Mouse (Mus musculus): Measurements from ENCODE around the gene Hmcn1. TPM values are rescaled to one million over a fixed set of nuclear protein-coding genes. Genes with fewer than 3 reads are reported as not detected.

Gene Hmcn1
- total RNA-seq, 2 experiments from 2014 or later, result 39.5 to 43.6 TPM

- no peak for DNase-seq
- intact Hi-C loops (cut with DNase I), result no loop called here
Observed at GRCm38 (mm10) chr1:150804235-150805099, 188.8 kb downstream of the Hmcn1 start.

DNA sequence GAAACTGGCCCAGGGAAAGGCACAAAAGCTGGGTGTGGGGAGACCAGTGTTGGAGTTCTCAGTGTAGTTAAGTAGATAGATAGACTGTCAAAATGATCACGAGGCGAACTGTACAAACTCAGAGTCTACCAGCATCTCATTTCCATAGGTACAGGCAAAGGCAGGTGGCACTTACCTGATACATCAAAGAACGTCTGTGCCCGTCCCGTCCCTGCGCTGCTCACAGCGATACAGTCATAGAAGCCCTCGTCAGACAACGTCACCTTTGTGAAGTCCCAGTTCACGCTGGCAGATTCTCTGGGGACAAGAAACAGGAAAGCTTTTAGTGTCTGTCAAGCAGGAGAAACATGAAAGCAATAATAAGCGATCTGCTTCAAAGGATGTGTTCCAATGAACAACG is 190.6 kb downstream of the Hmcn1 start:
- intact Hi-C loops (cut with DNase I), result no loop called here
- DNase-seq, result no peak

DNA sequence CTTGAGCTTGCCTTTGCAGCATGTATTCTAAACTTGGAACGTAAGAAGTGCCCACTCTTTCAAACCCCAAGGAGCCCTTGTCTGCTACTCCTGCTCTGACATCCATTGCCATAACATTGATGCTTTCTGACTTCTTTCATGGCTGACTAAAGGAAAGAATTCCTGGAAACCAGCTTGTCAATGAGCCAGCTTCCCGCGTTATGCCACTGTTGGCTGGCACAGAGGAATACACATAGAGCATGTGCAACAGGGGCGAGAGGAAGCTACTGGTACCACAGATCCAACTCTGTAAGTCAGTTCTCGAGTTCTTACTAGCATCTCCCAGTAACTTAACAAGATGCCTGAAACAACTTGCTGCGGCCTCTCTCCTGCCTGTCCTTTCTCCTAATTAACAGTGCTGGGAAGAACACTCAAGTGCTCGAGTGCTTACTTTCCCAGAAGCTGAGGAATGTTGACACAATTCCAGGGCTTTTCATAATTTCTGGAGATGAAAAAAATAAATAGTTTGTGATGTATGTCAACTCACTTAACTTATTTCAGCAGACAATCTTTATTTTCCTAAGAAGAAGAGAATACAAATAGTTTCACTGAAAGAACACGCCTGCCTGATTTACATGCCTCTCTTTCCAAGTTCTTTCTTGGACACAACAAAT is 192.5 kb downstream of the Hmcn1 start:
- intact Hi-C loops (cut with DNase I), result no loop called here
- DNase-seq, result no peak

- intact Hi-C loops (cut with DNase I), result no loop called here
- DNase-seq, result no peak
Observed at GRCm38 (mm10) chr1:150798651-150799050, 194.6 kb downstream of the Hmcn1 start.

- peak in 1 of 2 experiments; percentile 25 for DNase-seq
- intact Hi-C loops (cut with DNase I), result no loop called here
Observed at GRCm38 (mm10) chr1:150786746-150787145, 206.5 kb downstream of the Hmcn1 start.

DNA sequence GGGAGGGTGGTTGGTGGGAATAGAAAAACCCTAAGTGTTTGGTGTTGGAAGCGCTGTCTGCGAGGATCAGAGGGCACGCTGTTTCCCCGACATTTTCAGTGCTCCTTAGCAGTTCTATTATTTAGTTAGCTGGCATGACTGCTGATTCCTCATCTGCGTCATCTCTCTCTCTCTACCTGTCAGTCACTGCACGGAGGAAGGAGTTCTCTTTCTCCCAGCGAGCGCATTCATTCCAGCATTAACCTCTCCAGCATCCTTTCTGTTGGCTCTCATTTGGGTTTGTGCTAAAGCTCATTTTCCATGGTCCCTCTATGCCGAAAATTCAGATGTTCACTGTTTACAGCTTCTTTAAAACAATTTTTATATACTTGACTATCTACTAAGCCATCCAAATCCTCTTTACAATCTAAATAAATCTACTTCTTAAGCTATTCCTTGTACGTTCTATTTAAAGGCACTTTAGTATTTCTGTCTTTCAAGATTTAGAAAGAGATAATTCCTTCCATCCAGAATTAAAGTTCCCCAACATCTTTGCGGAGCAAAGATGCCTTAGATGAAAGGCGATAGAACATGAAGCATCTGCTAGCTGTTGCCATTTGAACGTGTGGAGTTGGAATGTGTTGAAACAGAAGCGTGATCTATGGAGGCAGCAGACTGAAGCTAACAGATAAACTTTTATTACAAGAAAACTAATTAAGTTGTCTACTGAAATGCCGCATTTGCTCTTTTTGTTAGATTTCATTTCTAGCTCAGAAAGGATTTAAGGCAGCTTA is 210.0 kb downstream of the Hmcn1 start:
- intact Hi-C loops (cut with DNase I), result no loop called here
- no peak for DNase-seq

GRCm38 (mm10) chr1:150779902-150780301 is 213.3 kb downstream of the Hmcn1 start:
- no peak for DNase-seq
- intact Hi-C loops (cut with DNase I), result loop anchor here (1.0 kb wide), 2 partner anchors 139 to 229 kb away; no protein-coding TSS in a partner anchor

GRCm38 (mm10) chr1:150776741-150777140 is 216.5 kb downstream of the Hmcn1 start:
- DNase-seq, result peak; percentile 39 to 40
- intact Hi-C loops (cut with DNase I), result no loop called here

- intact Hi-C loops (cut with DNase I), result no loop called here
- DNase-seq, result peak; percentile 18 to 31
Observed at GRCm38 (mm10) chr1:150775742-150776141, 217.5 kb downstream of the Hmcn1 start.

- intact Hi-C loops (cut with DNase I), result no loop called here
- DNase-seq, result no peak
Observed at GRCm38 (mm10) chr1:150772958-150773357, 220.3 kb downstream of the Hmcn1 start.

DNA sequence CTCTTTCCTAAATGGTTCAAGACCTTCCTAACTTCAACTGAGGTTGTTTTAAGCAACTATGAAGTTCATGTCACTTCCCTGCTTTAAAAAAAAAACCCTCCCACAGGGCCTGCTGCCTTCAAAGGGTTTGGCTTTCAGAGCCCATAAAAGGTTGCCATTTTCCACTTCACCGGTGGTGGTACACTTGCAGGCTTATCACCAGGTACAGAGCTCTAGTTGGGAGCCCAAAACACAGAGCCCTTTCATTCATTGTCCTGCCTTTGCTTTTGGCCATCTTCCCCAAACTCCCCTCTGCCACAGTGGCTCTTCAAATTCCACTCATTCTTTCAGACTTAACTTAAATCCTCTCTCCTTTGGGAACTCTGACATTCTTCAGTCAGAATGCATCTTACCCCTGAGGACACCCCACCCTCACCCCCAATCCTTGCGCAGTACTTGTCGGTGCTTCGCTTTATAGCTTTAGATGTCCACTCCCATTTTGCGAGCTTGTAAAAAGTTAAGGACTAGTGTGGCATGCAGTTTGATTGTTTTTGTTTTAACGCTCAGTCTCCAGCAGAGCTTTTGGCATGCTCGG is 222.2 kb downstream of the Hmcn1 start:
- DNase-seq, result no peak
- intact Hi-C loops (cut with DNase I), result no loop called here

GRCm38 (mm10) chr1:150769836-150770235 is 223.4 kb downstream of the Hmcn1 start:
- no peak for DNase-seq
- intact Hi-C loops (cut with DNase I), result no loop called here

- intact Hi-C loops (cut with DNase I), result loop anchor here (5.0 kb wide), 1 partner anchor 156 kb away; no protein-coding TSS in a partner anchor
- no peak for DNase-seq
Observed at GRCm38 (mm10) chr1:150761678-150762077, 231.6 kb downstream of the Hmcn1 start.

DNA sequence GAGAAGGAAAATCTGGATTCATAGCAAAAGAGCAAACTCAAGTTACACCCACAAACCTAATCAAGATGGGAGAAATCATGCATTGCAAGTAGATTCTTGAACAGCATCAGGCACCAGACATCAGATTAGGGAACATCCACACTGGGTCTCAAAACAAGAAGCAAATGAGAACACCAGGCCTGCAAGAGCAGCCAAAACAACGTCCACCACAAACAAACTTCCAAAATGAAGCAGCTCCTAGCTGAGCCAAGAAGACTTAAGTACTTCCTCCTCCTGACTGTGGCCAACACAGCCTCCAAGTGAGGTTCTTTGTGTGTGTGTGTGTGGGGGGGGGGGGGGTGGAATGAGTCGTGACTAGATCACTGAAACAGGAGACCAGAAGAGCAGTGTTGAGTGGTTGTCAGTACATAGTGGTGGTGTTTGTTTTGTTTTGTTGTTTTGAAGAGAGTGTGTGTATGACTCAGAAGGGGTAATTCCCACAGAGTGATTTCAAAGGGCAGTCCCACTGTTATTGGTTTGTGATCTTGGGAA is 232.4 kb downstream of the Hmcn1 start:
- peak; percentile 30 to 34 for DNase-seq

DNA sequence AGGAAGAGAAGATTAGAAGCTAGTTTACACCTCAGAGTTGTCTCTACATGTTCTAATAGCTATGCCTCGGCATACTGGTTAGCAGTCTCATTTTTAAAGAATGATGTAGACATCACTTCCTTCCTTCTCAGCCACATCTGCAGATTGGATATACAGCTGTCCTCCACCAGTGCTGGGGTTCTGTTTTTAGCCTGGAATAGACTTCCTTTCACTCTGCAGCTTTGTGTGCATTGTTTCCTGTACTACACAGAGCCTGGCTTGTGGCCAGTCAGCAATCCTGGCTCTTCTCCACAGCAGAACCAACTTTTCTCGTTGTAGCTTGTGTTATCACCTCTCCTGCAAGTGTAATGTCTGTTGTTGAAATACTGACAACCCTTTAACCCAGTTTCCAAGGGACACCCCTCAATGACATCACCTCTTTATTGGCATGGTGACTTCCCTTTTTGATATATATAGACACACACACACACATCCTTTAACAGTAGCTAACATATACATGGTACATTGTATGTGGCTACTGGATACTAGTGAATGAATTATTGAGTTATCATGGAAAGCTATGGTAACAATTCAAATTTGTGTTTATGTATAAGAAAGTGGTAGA is 233.7 kb downstream of the Hmcn1 start:
- intact Hi-C loops (cut with DNase I), result loop anchor here (5.0 kb wide), 1 partner anchor 158 kb away; no protein-coding TSS in a partner anchor
- peak; percentile 77 to 82 for DNase-seq

More for the DNA sequence above, 232.4 kb downstream of the Hmcn1 start:
- intact Hi-C loops (cut with DNase I), result loop anchor here (5.0 kb wide), 1 partner anchor 156 kb away; no protein-coding TSS in a partner anchor

- no peak for DNase-seq
- intact Hi-C loops (cut with DNase I), result no loop called here
Observed at GRCm38 (mm10) chr1:150753920-150754319, 239.3 kb downstream of the Hmcn1 start.

GRCm38 (mm10) chr1:150748783-150749182 is 244.5 kb downstream of the Hmcn1 start:
- DNase-seq, result no peak
- intact Hi-C loops (cut with DNase I), result no loop called here

- no peak for DNase-seq
- intact Hi-C loops (cut with DNase I), result no loop called here
Observed at GRCm38 (mm10) chr1:150747771-150748170, 245.5 kb downstream of the Hmcn1 start.

DNA sequence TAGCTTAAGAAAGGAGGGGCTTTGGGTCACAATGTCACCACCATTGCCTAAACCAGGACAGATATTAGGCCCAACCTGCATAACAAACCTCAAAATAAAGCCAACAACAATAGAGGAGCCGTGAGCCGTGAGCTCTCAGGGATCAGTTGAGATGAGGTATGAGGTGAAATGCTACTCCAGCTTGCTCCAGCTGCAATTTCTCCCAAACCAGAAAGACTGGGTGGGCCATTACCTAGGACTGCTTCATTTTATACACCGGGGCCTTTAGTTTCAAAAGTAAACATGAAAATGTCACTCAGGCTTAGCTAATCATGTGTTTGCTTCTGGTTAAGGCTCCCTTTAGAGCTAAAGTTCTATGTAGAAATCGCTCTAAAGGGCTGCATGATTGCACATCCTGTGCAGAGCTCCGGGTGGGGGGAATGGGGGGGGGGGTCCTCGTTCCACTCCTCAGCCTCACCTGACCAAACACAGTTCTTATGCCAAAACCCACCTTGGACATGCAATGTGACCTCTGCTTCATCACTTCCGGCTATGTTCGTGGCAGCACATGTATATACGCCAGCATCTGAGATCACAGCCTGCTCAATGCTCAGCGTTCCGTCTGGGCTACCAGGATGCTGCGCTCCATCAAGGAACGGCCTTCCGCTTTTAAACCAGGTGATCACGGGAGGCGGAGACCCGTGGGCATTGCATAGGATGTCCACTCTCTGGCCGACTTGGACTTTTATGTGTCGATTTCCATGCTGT is 250.0 kb downstream of the Hmcn1 start:
- no peak for DNase-seq
- intact Hi-C loops (cut with DNase I), result no loop called here
